ENCODE assay signal across 25 mouse cellular contexts in the genomic region with DNA sequence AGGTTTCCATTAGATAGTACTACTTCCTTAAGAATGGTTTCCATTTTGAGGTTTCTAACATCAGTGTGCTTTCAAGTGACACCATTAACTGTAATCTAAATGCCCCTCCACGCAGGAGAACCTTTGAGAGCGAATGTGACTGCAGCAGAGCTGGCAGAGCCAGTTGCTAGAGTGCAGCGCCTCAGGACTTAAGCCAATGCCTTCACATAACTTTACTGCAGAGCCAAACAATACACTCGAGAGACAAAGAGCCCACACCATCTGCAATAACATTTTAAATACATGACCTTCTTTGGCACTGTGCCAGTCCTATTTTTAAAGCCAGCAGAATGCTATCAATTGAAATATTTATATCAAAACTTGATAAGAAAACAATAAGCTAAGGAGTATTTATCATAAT.
"Had no signal": no experiment of that assay in that cellular context is flagged by ENCODE, and none has a peak within 500 bp of the region (broad histone marks: within the 10 kb centered on the region; RNA-seq: fewer than 3 reads in every experiment).

No protein-coding gene starts in this region.

- H3K27ac ChIP-seq: kidney, embryonic 15.5 days; left cerebral cortex, adult 2 months; limb, embryonic 12.5 days; liver, embryonic 12.5 days; liver, embryonic 15.5 days; midbrain, embryonic 10.5 days; midbrain, embryonic 15.5 days; neural tube, embryonic 12.5 days; neural tube, embryonic 15.5 days; stomach, postnatal 0 days had no signal

- H3K9ac ChIP-seq: kidney, embryonic 15.5 days; limb, embryonic 12.5 days; liver, embryonic 12.5 days; liver, embryonic 15.5 days; midbrain, embryonic 15.5 days; neural tube, embryonic 12.5 days; neural tube, embryonic 15.5 days had no signal

- ATAC-seq: liver, embryonic 12.5 days; midbrain, embryonic 15.5 days had no signal

- H3K4me1 ChIP-seq: limb, embryonic 12.5 days; liver, embryonic 12.5 days; liver, embryonic 15.5 days; megakaryocyte, embryonic 14.5 days; midbrain, embryonic 15.5 days had no signal

- H3K27me3 ChIP-seq: kidney, embryonic 15.5 days; limb, embryonic 12.5 days; liver, embryonic 12.5 days; liver, embryonic 15.5 days; megakaryocyte, embryonic 14.5 days; midbrain, embryonic 15.5 days; neural tube, embryonic 12.5 days; neural tube, embryonic 15.5 days had no signal

- H3K9me3 ChIP-seq: kidney, embryonic 15.5 days; limb, embryonic 12.5 days; liver, embryonic 12.5 days; liver, embryonic 15.5 days; megakaryocyte, embryonic 14.5 days; midbrain, embryonic 10.5 days; midbrain, embryonic 15.5 days; neural tube, embryonic 12.5 days; neural tube, embryonic 15.5 days had no signal

- H3K4me3 ChIP-seq: kidney, embryonic 15.5 days; left cerebral cortex, adult 2 months; limb, embryonic 12.5 days; liver, embryonic 12.5 days; liver, embryonic 15.5 days; megakaryocyte, embryonic 14.5 days; midbrain, embryonic 10.5 days; midbrain, embryonic 15.5 days; neural tube, embryonic 12.5 days; neural tube, embryonic 15.5 days had no signal

- DNase-seq: kidney, adult 11 months; kidney, adult 8-10 months; kidney, postnatal 10 days; kidney, postnatal 36 days; layer of hippocampus, postnatal 36 days; liver; lung, adult 18-20 months; lung, postnatal 14 days; right cerebral cortex, adult 18-20 months; right cerebral cortex, postnatal 14 days; right cerebral cortex, postnatal 4 days; thymus, adult 2 months; thymus, postnatal 14 days; thymus, postnatal 4 days had no signal

- H3K4me2 ChIP-seq: kidney, embryonic 15.5 days; limb, embryonic 12.5 days; liver, embryonic 12.5 days; liver, embryonic 15.5 days; midbrain, embryonic 15.5 days; neural tube, embryonic 12.5 days; neural tube, embryonic 15.5 days had no signal
